Mouse (Mus musculus): ENCODE measurements around the gene Olfr653.

The Olfr653 gene

DNA sequence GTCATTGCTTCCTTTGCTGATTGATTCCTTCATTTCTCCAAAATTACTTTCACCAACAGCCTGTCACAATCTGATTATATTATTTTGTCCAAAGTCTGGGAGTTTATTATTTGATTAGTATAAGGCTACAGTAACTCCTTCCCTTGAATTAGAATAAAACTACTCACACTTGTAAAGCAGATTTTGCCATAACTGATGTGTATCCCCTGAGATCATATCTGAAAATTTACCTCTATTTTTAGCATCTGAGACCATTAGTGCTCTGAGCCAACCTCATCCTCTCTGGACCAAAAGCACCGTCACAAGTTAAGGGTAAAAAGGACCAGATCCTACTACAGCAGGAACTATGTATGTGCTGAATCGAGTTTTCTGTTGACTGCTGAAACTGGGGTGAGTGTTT, at the start of gene Olfr653:
Gene Olfr653, plus strand, starts transcription at position 301 of the 400 bp plus-strand sequence.
- DNase-seq = no peak

GRCm38 (mm10) chr7:104549833-104550232, 27.3 kb upstream of the Olfr653 start, which contains the start of gene Olfr651:
TSS of gene Olfr651 (plus strand) at chr7:104550133.
- DNase-seq = no peak

DNA sequence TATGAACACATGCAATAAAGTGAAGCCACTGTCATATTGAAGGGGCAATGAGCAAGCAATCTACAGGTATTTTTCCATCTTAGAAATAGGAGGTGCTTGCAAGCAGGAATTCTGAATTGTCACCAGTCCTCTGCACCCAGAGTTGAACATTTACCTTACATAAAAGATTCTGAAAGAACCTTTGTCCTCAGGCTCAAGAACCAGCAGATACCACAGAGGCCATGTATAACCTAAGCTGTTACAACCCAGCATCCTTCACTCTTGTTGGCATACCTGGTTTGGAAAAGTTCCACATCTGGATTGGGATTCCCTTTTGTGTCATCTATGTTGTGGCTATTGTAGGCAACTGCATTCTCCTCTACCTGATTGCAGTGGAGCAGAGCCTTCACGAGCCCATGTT, 24.4 kb upstream of the Olfr653 start:
- DNase-seq = no peak

DNA sequence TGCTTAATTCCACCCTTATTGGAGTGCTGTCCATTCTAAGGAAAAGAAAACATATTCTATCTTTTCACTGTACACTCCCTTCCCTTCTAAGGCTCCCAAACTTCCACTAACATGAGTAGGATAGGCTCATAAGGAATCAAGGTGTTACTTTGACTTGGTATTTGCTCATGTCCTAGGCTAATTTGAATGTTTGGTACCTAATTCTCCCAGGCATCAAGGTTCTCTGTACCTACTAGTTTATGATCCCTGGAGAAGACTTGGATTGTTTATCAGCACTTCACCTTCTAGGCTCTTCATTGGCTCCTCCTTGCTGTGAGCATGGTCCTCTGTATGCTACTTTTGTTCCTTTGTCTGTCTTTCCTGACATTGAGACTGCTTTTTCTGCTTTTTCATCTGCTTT, 16.5 kb upstream of the Olfr653 start, which contains the start of gene Olfr652:
Gene Olfr652, plus strand, starts transcription at position 301 of the 400 bp plus-strand sequence.
- no peak for DNase-seq

DNA sequence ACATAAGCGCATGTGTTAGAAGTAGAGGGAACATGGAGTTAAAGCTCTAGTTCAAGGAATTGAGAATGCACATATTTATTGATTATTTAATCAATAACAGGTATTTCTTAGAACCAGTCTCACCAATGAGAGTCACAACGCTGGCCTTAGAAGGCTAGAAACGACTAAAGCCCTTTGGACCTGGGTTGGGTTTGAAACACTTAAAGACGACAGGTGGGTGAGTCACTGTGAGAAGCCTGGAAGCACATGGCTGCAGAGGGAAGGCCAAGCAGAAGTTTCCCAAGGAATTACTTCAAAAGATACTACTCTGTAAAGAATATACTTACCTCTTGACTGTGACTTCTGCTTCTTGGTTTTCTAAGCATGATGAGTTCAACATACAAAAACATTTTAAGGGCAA, 3.7 kb downstream of the Olfr653 start:
- DNase-seq = no peak

DNA sequence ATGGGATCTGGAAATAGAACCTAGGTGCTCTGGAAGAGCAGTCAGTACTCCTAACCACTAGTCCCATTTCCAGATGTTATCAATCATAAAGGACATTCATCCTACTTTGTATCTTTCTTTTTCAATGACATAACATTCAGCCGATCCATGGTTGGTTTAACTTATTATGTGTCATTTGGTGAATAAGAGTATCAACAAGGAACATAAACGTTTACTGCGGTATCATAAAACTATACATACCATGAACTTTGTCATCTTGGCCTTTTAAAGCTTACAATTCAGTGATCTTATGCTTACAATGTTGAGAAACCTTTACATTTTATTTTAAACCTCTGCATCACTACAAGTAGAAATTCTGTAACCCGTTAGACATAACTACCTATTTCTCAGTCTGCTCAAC, 4.3 kb downstream of the Olfr653 start:
- DNase-seq = no peak

DNA sequence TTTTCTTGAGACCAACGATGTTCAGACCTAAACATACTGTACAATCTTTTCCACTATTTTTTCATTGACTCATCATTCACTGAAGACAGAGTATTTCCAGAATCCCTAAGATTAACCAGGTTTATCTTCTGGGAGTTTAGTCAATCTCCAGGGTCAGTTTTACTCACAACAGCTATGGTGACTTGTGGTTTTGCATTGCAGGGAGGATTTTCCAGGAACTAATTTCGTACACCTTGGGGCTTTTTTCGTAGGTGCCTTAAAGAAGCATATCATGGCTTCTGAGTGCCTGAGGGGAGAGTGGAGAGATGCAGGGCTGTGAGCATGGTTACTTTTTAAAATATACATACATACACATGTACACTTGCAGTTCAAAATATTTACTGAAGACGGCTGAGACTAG, 9.6 kb downstream of the Olfr653 start, which contains the start of gene Olfr654:
Gene Olfr654, plus strand, starts transcription at position 301 of the 400 bp plus-strand sequence.
- no peak for DNase-seq

DNA sequence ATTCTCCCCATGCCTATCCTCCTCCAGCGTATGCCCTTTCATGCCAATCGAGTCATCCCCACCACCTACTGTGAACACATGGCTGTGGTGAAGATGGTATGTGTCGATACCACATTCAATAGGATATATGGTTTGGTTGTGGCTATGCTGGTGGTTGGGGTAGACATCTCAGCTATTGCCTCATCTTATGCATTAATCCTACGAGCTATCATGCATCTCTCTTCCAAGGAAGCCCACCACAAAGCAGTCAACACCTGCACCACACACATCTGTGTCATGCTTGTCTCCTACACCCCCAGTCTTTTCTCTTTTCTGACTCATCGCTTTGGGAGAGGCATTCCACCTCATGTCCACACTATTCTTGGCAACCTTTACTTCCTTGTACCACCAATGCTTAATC, 11.2 kb downstream of the Olfr653 start:
- no peak for DNase-seq

GRCm38 (mm10) chr7:104601679-104602078, 24.6 kb downstream of the Olfr653 start, which contains the start of gene Olfr655:
TSS of gene Olfr655 (minus strand) at chr7:104601779.
- DNase-seq = no peak

GRCm38 (mm10) chr7:104603173-104603572, 26.1 kb downstream of the Olfr653 start:
- no peak for DNase-seq

DNA sequence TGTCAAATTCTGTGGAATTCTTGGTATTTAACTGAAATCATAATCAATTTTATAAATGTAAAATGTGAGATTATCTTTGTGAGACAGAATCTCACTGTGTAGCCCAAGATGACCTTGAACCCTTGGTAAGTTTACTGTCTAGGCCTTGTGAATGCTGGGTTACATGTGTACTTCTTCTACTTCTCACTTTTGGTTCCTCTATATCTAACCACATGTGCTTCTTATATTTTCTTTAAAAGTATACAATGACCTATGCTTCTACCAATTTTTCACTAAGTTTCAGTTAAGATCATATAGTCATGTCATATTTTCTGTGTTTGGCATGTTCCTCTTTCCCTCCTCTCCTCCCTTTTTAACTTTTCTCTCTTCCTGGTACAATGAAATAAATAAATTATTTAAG, 27.6 kb downstream of the Olfr653 start:
- no peak for DNase-seq

- DNase-seq = no peak
Measured at GRCm38 (mm10) chr7:104613655-104614054, 36.5 kb downstream of the Olfr653 start, which contains the start of gene Olfr656. TSS of gene Olfr656 (plus strand) at chr7:104613955.

DNA sequence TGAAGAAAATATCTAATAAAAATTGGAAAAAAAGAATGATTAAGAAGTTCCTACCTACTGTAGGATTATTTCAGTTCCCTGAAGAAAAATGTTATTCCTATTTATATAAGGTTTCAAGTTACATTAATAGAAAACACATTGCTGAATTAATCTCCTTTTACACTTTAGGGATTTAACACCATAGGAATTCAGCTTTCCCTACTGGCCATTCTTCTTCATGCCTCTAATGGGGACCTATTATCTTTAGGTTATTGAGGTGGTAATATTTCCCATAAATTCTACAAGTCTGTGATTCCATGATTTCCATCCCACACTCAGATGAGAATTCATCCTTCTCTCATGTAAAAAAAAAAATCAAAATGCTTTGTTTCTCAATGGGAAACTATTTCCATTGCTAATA, 47.4 kb downstream of the Olfr653 start, which contains the start of gene Olfr657:
Gene Olfr657, plus strand, starts transcription at position 301 of the 400 bp plus-strand sequence.
- DNase-seq = no peak

All from right cerebral cortex, postnatal 14 days (tissue).